Comparison of ENCODE assay signal across 16 mouse cellular contexts in genomic region chr14:9400861-9401260, GRCm38 (mm10).
"Had no signal": no experiment of that assay in that cellular context is flagged by ENCODE, and none has a peak within 500 bp of the region (broad histone marks: within the 10 kb centered on the region; RNA-seq: fewer than 3 reads in every experiment).

No protein-coding gene starts in this region.

- H3K27ac ChIP-seq: liver, embryonic 13.5 days; liver, embryonic 15.5 days; macrophage; midbrain, embryonic 13.5 days; midbrain, embryonic 15.5 days; neural tube, embryonic 12.5 days; stomach, embryonic 15.5 days; stomach, postnatal 0 days had no signal

- H3K4me1 ChIP-seq: liver, embryonic 13.5 days; liver, embryonic 15.5 days; megakaryocyte, embryonic 14.5 days; midbrain, embryonic 13.5 days; midbrain, embryonic 15.5 days; neural tube, embryonic 12.5 days; stomach, embryonic 15.5 days had no signal

- H3K27me3 ChIP-seq: liver, embryonic 13.5 days; liver, embryonic 15.5 days; megakaryocyte, embryonic 14.5 days; midbrain, embryonic 13.5 days; midbrain, embryonic 15.5 days; neural tube, embryonic 12.5 days; stomach, embryonic 15.5 days had no signal

- DNase-seq: liver; liver, embryonic 13.5 days; liver, postnatal 0 days; right cerebral cortex, postnatal 14 days; thymus, adult 2 months; thymus, postnatal 25 days had no signal

- H3K9me3 ChIP-seq: liver, embryonic 13.5 days; liver, embryonic 15.5 days; midbrain, embryonic 13.5 days; midbrain, embryonic 15.5 days; neural tube, embryonic 12.5 days; stomach, embryonic 15.5 days had no signal

- H3K4me2 ChIP-seq: liver, embryonic 11.5 days; liver, embryonic 13.5 days; liver, embryonic 15.5 days; midbrain, embryonic 11.5 days; midbrain, embryonic 13.5 days; midbrain, embryonic 15.5 days; neural tube, embryonic 12.5 days; stomach, embryonic 15.5 days had no signal

- H3K9ac ChIP-seq: liver, embryonic 13.5 days; liver, embryonic 15.5 days; liver, postnatal 0 days; midbrain, embryonic 13.5 days; midbrain, embryonic 15.5 days; neural tube, embryonic 12.5 days; stomach, embryonic 15.5 days had no signal

- H3K36me3 ChIP-seq: liver, embryonic 13.5 days; liver, embryonic 15.5 days; midbrain, embryonic 13.5 days; midbrain, embryonic 15.5 days; neural tube, embryonic 12.5 days; stomach, embryonic 15.5 days had no signal

- ATAC-seq: liver, postnatal 0 days; midbrain, embryonic 13.5 days; midbrain, embryonic 15.5 days had no signal

- H3K4me3 ChIP-seq: liver, embryonic 13.5 days; liver, embryonic 15.5 days; megakaryocyte, embryonic 14.5 days; midbrain, embryonic 13.5 days; midbrain, embryonic 15.5 days; neural tube, embryonic 12.5 days; stomach, embryonic 15.5 days had no signal
